Comparison of ENCODE assay signal across 15 mouse cellular contexts in genomic region chr6:37322088-37322487, GRCm38 (mm10). TPM values are rescaled to one million over a fixed set of nuclear protein-coding genes. Genes with fewer than 3 reads are reported as not detected.
DNase-seq lines count a peak whose midpoint lies in the region; ATAC-seq lines count a peak whose summit lies in the region.
"Had no signal": no experiment of that assay in that cellular context is flagged by ENCODE, and none has a peak within 500 bp of the region (broad histone marks: within the 10 kb centered on the region; RNA-seq: fewer than 3 reads in every experiment).

No protein-coding gene starts in this region.

- no peaks in the 10 kb centered on the region for H3K27me3 ChIP-seq in neural tube, embryonic 15.5 days (replicated peaks)
- H3K27me3 ChIP-seq: hindbrain, embryonic 13.5 days; liver, embryonic 12.5 days had no signal

- DNase-seq in lung, postnatal 36 days = peak; percentile 14
- DNase-seq in lung, postnatal 4 days = no peak
- DNase-seq in layer of hippocampus, adult 9-10 months (ENCODE audit: low spot score) = peak; percentile 71
- DNase-seq in left cerebral cortex, postnatal 25 days (ENCODE audit: low spot score in 2 of 2) = peak; percentile 34 to 80
- no peak for DNase-seq in cerebellum, adult 9-11 months
- DNase-seq in thymus, postnatal 4 days = no peak
- DNase-seq: adrenal gland, postnatal 25 days; cerebellum, postnatal 25 days; kidney, adult 11 months; kidney, postnatal 10 days had no signal

- H3K9me3 ChIP-seq in neural tube, embryonic 15.5 days (replicated peaks) = no peaks in the 10 kb centered on the region
- H3K9me3 ChIP-seq: hindbrain, embryonic 13.5 days; limb, embryonic 10.5 days; liver, embryonic 12.5 days had no signal

- intact Hi-C loops in left cerebral cortex, postnatal 25 days (cut with DNase I) = no loop called here

- H3K4me3 ChIP-seq in neural tube, embryonic 15.5 days (replicated peaks) = no peak overlapping the region
- H3K4me3 ChIP-seq: hindbrain, embryonic 13.5 days; limb, embryonic 10.5 days; liver, embryonic 12.5 days had no signal

- no peak overlapping the region for H3K27ac ChIP-seq in neural tube, embryonic 15.5 days (replicated peaks)
- H3K27ac ChIP-seq: hindbrain, embryonic 13.5 days; limb, embryonic 10.5 days; liver, embryonic 12.5 days had no signal

- ATAC-seq in neural tube, embryonic 15.5 days (ENCODE audit: low FRiP score) = no peak
- ATAC-seq: liver, embryonic 12.5 days had no signal

- H3K36me3 ChIP-seq in neural tube, embryonic 15.5 days = no peaks in the 10 kb centered on the region
- H3K36me3 ChIP-seq: hindbrain, embryonic 13.5 days; limb, embryonic 10.5 days; liver, embryonic 12.5 days had no signal

- H3K4me1 ChIP-seq in neural tube, embryonic 15.5 days = peaks cover 10% of the 10 kb centered on the region
- H3K4me1 ChIP-seq: limb, embryonic 10.5 days; liver, embryonic 12.5 days had no signal

- no peak overlapping the region for H3K4me2 ChIP-seq in neural tube, embryonic 15.5 days
- H3K4me2 ChIP-seq: hindbrain, embryonic 13.5 days; liver, embryonic 12.5 days; midbrain, embryonic 11.5 days had no signal

- WGBS in neural tube, embryonic 15.5 days = 91% methylated on average over 9 of the region's 9 CpGs

- no peak overlapping the region for H3K9ac ChIP-seq in neural tube, embryonic 15.5 days (replicated peaks)
- H3K9ac ChIP-seq: hindbrain, embryonic 13.5 days; liver, embryonic 12.5 days had no signal

RNA-seq across cellular contexts. Expression of gene Dgki, which starts 22.1 kb away (rescaled TPM):
- 10 to 100 TPM; 68.5 to 82.6 TPM for total RNA-seq in left cerebral cortex, postnatal 25 days (2021)
- polyA plus RNA-seq in neural tube, embryonic 15.5 days (2015; fragmentation: Nextera tagmentation; extraction: Ambion mirVana) = 6.5 and 7.1 TPM in 2 replicates

Comparison
In these comparisons a context has a peak if more than half of its experiments do, and no peak if none do; other contexts are left out.
1. DNase-seq: peak in lung, postnatal 36 days (single experiment), layer of hippocampus, adult 9-10 months (single experiment) and left cerebral cortex, postnatal 25 days (2 of 2); none in lung, postnatal 4 days (0 of 2), cerebellum, adult 9-11 months (single experiment) and thymus, postnatal 4 days (single experiment).